Mouse (Mus musculus) forebrain, embryonic 15.5 days (tissue): Measurements from ENCODE around the gene Magoh. TPM values are rescaled to one million over a fixed set of nuclear protein-coding genes. Genes with fewer than 3 reads are reported as not detected.
A peak's percentile ranks its signal among the peaks of the same experiment; 100 is the strongest.

ENCODE experiments used
- ATAC-seq: fragments of 200-750 bp; cut with Nextera tagmentation; replicated peaks from 2 replicates; pipeline ENCODE4 v1.8.0; 2017; ENCODE audit warnings: mild to moderate bottlenecking, moderate TSS enrichment, moderate library complexity
- H3K27ac ChIP-seq: fragments of 300-500 bp; sonication (generic); replicated peaks from 2 replicates; pipeline ENCODE4 v1.5.1; 2015; ENCODE audit warnings: mild to moderate bottlenecking, inconsistent platforms
- H3K27me3 ChIP-seq: fragments of 300-500 bp; sonication (generic); 2 replicates; pipeline ENCODE4 v1.6.1; 2015; ENCODE audit warnings: inconsistent platforms
- H3K36me3 ChIP-seq: fragments of 300-500 bp; sonication (generic); 2 replicates; pipeline ENCODE4 v1.6.1; 2015; ENCODE audit warnings: mild to moderate bottlenecking, inconsistent platforms
- H3K4me1 ChIP-seq: fragments of 300-500 bp; sonication (generic); 2 replicates; pipeline ENCODE4 v1.6.1; 2015; ENCODE audit warnings: inconsistent platforms
- H3K4me2 ChIP-seq: fragments of 300-500 bp; sonication (generic); replicated peaks from 2 replicates; pipeline ENCODE4 v1.6.1; 2015; ENCODE audit warnings: mild to moderate bottlenecking, inconsistent platforms
- H3K4me3 ChIP-seq: fragments of 300-500 bp; sonication (generic); 2 replicates; pipeline ENCODE4 v1.5.1; 2015; ENCODE audit warnings: mild to moderate bottlenecking, inconsistent platforms
- H3K9ac ChIP-seq: fragments of 300-500 bp; sonication (generic); replicated peaks from 2 replicates; pipeline ENCODE4 v1.6.1; 2015; ENCODE audit warnings: mild to moderate bottlenecking, inconsistent platforms
- H3K9me3 ChIP-seq: fragments of 300-500 bp; sonication (generic); 2 replicates; pipeline ENCODE4 v1.6.1; 2016; ENCODE audit warnings: inconsistent platforms
- WGBS: fragments of 180-500 bp; shearing (Covaris S2); methylation state at CpG from one replicate; pipeline ENCODE4 v1.1.7; 2015; ENCODE audit warnings: mixed read lengths; 5-methylcytosine and 5-hydroxymethylcytosine counted together
- polyA plus RNA-seq: library from polyadenylated mRNA; unstranded; fragments of >200 nt; fragmentation: Nextera tagmentation; extraction: Ambion mirVana; gene quantifications from 2 replicates; pipeline ENCODE4 v1.2.1, GENCODE M21; 2015

Magoh gene
- polyA plus RNA-seq, result 141 and 152 TPM in 2 replicates

- H3K4me1 ChIP-seq, result peaks cover 21% of the 10 kb centered on the region
- peak; percentile 94 for ATAC-seq
- peak within 1 kb of the TSS; percentile 77 for H3K27ac ChIP-seq
- H3K4me3 ChIP-seq, result peak within 1 kb of the TSS; percentile 91
- 3% methylated on average over 48 of the region's 48 CpGs for WGBS
- H3K36me3 ChIP-seq, result peaks cover 40% of the 10 kb centered on the region
- peak within 1 kb of the TSS; percentile 83 for H3K9ac ChIP-seq
- peak within 1 kb of the TSS; percentile 70 for H3K4me2 ChIP-seq
- H3K9me3 ChIP-seq, result no peaks in the 10 kb centered on the region
- no peaks in the 10 kb centered on the region for H3K27me3 ChIP-seq
These were observed at the start of gene Magoh for GRCm38 (mm10) chr4:107879254-107880050. Gene Magoh (plus strand): TSS chr4:107879755.

GRCm38 (mm10) chr4:107830189-107830588 is 49.4 kb upstream of the Magoh start:
- Histone ChIP-seq H3K4me2 (no peak overlapping the region), H3K9me3 (no peaks in the 10 kb centered on the region), H3K27me3 (no peaks in the 10 kb centered on the region), H3K4me3 (no peak overlapping the region), H3K9ac (peak overlapping the region; percentile 30; the same call in 1 of the 2 replicates), H3K4me1 (peaks cover 99% of the 10 kb centered on the region), H3K36me3 (no peaks in the 10 kb centered on the region), H3K27ac (peak overlapping the region; percentile 94)
- ATAC-seq, result no peak
- 46% methylated on average over 10 of the region's 10 CpGs for WGBS

- H3K4me3 ChIP-seq, result no peak overlapping the region
- no peaks in the 10 kb centered on the region for H3K9me3 ChIP-seq
- no peak; the same call in 1 of the 2 replicates for ATAC-seq
- 21% methylated on average over 7 of the region's 7 CpGs for WGBS
- H3K4me2 ChIP-seq, result no peak overlapping the region
- no peaks in the 10 kb centered on the region for H3K36me3 ChIP-seq
- H3K27me3 ChIP-seq, result no peaks in the 10 kb centered on the region
- no peak overlapping the region for H3K9ac ChIP-seq
- peak overlapping the region; percentile 94 for H3K27ac ChIP-seq
- peaks cover 99% of the 10 kb centered on the region for H3K4me1 ChIP-seq
These were observed 48.7 kb upstream of the Magoh start for GRCm38 (mm10) chr4:107830821-107831221.

GRCm38 (mm10) chr4:107831678-107832077 is 47.9 kb upstream of the Magoh start:
- H3K27me3 ChIP-seq, result no peaks in the 10 kb centered on the region
- peaks cover 99% of the 10 kb centered on the region for H3K4me1 ChIP-seq
- no peak overlapping the region for H3K4me3 ChIP-seq
- no peaks in the 10 kb centered on the region for H3K36me3 ChIP-seq
- no peak for ATAC-seq
- H3K9ac ChIP-seq, result no peak overlapping the region
- no peak overlapping the region for H3K4me2 ChIP-seq
- no peaks in the 10 kb centered on the region for H3K9me3 ChIP-seq
- WGBS, result 83% methylated on average over 6 of the region's 6 CpGs
- H3K27ac ChIP-seq, result peak overlapping the region; percentile 94

GRCm38 (mm10) chr4:107833525-107833924 is 46.0 kb upstream of the Magoh start:
- H3K4me2 ChIP-seq, result no peak overlapping the region
- peaks cover 100% of the 10 kb centered on the region for H3K4me1 ChIP-seq
- peak overlapping the region; percentile 94 for H3K27ac ChIP-seq
- no peak overlapping the region for H3K4me3 ChIP-seq
- H3K36me3 ChIP-seq, result 0 out of 2 replicates have a peak, but pooled peaks cover 4% of the 10 kb centered on the region
- H3K9me3 ChIP-seq, result no peaks in the 10 kb centered on the region
- 60% methylated on average over 5 of the region's 5 CpGs for WGBS
- no peaks in the 10 kb centered on the region for H3K27me3 ChIP-seq
- H3K9ac ChIP-seq, result no peak overlapping the region
- ATAC-seq, result no peak

GRCm38 (mm10) chr4:107834643-107835314 is 44.8 kb upstream of the Magoh start:
- H3K9ac ChIP-seq, result peak overlapping the region; percentile 16; the same call in 1 of the 2 replicates
- no peaks in the 10 kb centered on the region for H3K27me3 ChIP-seq
- peaks cover 95% of the 10 kb centered on the region for H3K4me1 ChIP-seq
- H3K4me3 ChIP-seq, result no peak overlapping the region
- H3K36me3 ChIP-seq, result 0 out of 2 replicates have a peak, but pooled peaks cover 4% of the 10 kb centered on the region
- 36% methylated on average over 22 of the region's 22 CpGs for WGBS
- no peak overlapping the region for H3K4me2 ChIP-seq
- peak overlapping the region; percentile 94 for H3K27ac ChIP-seq
- 0 out of 2 replicates have a peak, but pooled peaks have one; percentile 3 for ATAC-seq
- H3K9me3 ChIP-seq, result no peaks in the 10 kb centered on the region

- ATAC-seq, result peak; percentile 30
- H3K27me3 ChIP-seq, result no peaks in the 10 kb centered on the region
- H3K4me1 ChIP-seq, result peaks cover 92% of the 10 kb centered on the region
- H3K9ac ChIP-seq, result peak overlapping the region; percentile 38
- H3K36me3 ChIP-seq, result 0 out of 2 replicates have a peak, but pooled peaks cover 4% of the 10 kb centered on the region
- no peaks in the 10 kb centered on the region for H3K9me3 ChIP-seq
- H3K27ac ChIP-seq, result peak overlapping the region; percentile 94
- 2% methylated on average over 5 of the region's 5 CpGs for WGBS
- no peak overlapping the region for H3K4me3 ChIP-seq
- 0 out of 2 replicates have a peak overlapping the region, but pooled peaks have one; percentile 1 for H3K4me2 ChIP-seq
These were observed 44.0 kb upstream of the Magoh start for GRCm38 (mm10) chr4:107835508-107835909.

GRCm38 (mm10) chr4:107836758-107837157 is 42.8 kb upstream of the Magoh start:
- Histone ChIP-seq H3K27ac (peak overlapping the region; percentile 94), H3K36me3 (0 out of 2 replicates have a peak, but pooled peaks cover 4% of the 10 kb centered on the region), H3K4me2 (no peak overlapping the region), H3K4me1 (peaks cover 82% of the 10 kb centered on the region), H3K9me3 (no peaks in the 10 kb centered on the region), H3K27me3 (no peaks in the 10 kb centered on the region), H3K9ac (no peak overlapping the region; the same call in 1 of the 2 replicates), H3K4me3 (no peak overlapping the region)
- WGBS, result 6% methylated on average over 5 of the region's 5 CpGs
- peak; percentile 30 for ATAC-seq

GRCm38 (mm10) chr4:107837910-107838309 is 41.6 kb upstream of the Magoh start:
- Histone ChIP-seq H3K4me3 (no peak overlapping the region), H3K36me3 (peaks cover 8% of the 10 kb centered on the region), H3K4me1 (peaks cover 82% of the 10 kb centered on the region), H3K4me2 (no peak overlapping the region), H3K27me3 (no peaks in the 10 kb centered on the region), H3K9ac (no peak overlapping the region), H3K9me3 (no peaks in the 10 kb centered on the region), H3K27ac (peak overlapping the region; percentile 94)
- WGBS, result 66% methylated on average over 3 of the region's 3 CpGs
- ATAC-seq, result no peak

- Histone ChIP-seq H3K4me1 (peaks cover 47% of the 10 kb centered on the region), H3K36me3 (peaks cover 38% of the 10 kb centered on the region), H3K27ac (peak overlapping the region; percentile 58), H3K9ac (no peak overlapping the region), H3K4me3 (no peak overlapping the region), H3K27me3 (no peaks in the 10 kb centered on the region), H3K4me2 (no peak overlapping the region), H3K9me3 (no peaks in the 10 kb centered on the region)
- no peak for ATAC-seq
- 46% methylated on average over 8 of the region's 8 CpGs for WGBS
These were observed 35.9 kb upstream of the Magoh start for GRCm38 (mm10) chr4:107843687-107844086.

- Histone ChIP-seq H3K27ac (peak overlapping the region; percentile 75), H3K36me3 (peaks cover 43% of the 10 kb centered on the region), H3K9me3 (no peaks in the 10 kb centered on the region), H3K4me2 (no peak overlapping the region), H3K27me3 (no peaks in the 10 kb centered on the region), H3K4me1 (peaks cover 41% of the 10 kb centered on the region), H3K4me3 (no peak overlapping the region), H3K9ac (no peak overlapping the region)
- WGBS, result 2% methylated on average over 10 of the region's 10 CpGs
- ATAC-seq, result 0 out of 2 replicates have a peak, but pooled peaks have one; percentile 3
These were observed 34.6 kb upstream of the Magoh start for GRCm38 (mm10) chr4:107844971-107845370.

- no peak overlapping the region for H3K27ac ChIP-seq
- 57% methylated on average over 7 of the region's 7 CpGs for WGBS
- H3K4me3 ChIP-seq, result no peak overlapping the region
- H3K9me3 ChIP-seq, result no peaks in the 10 kb centered on the region
- no peak for ATAC-seq
- peaks cover 55% of the 10 kb centered on the region for H3K36me3 ChIP-seq
- peaks cover 34% of the 10 kb centered on the region for H3K4me1 ChIP-seq
- H3K9ac ChIP-seq, result no peak overlapping the region
- H3K4me2 ChIP-seq, result no peak overlapping the region
- no peaks in the 10 kb centered on the region for H3K27me3 ChIP-seq
These were observed 32.8 kb upstream of the Magoh start for GRCm38 (mm10) chr4:107846795-107847194.
